Mouse (Mus musculus) embryonic stem cell, embryonic (primary cell): Measurements from ENCODE around the gene Dnah6.

Source experiments
- CTCF ChIA-PET, 4 experiments: fragments of 300-600 bp in 2 of 4; fragments of 350-600 bp in 2 of 4; sonication (Branson Sonifier 250); formaldehyde crosslinking; loops; one replicate each; lab custom pipeline; 2022; ENCODE audit warnings: inconsistent platforms in 2 of 4; lab: Charles Lee
- POLR2A ChIA-PET, 4 experiments: fragments of 300-600 bp in 2 of 4; fragments of 350-600 bp in 2 of 4; sonication (Branson Sonifier 250); formaldehyde crosslinking; loops; one replicate each; lab custom pipeline; 2022; ENCODE audit warnings: antibody characterized with exemption in 4 of 4, inconsistent platforms in 1 of 4; lab: Charles Lee

Dnah6 gene

GRCm38 (mm10) chr6:73235650-73236049 lies 14.2 kb upstream of the Dnah6 start:
- ChIA-PET CTCF (interaction anchor here in 1 of 4 experiments (1.2 kb wide), 1 partner anchor 12 kb away, joined by 4 read pairs; no protein-coding TSS in a partner anchor), POLR2A (interaction anchor here in 1 of 4 experiments (0.7 kb wide), 2 partner anchors 190 to 436 kb away, joined by 3 to 4 read pairs; no protein-coding TSS in a partner anchor)

DNA sequence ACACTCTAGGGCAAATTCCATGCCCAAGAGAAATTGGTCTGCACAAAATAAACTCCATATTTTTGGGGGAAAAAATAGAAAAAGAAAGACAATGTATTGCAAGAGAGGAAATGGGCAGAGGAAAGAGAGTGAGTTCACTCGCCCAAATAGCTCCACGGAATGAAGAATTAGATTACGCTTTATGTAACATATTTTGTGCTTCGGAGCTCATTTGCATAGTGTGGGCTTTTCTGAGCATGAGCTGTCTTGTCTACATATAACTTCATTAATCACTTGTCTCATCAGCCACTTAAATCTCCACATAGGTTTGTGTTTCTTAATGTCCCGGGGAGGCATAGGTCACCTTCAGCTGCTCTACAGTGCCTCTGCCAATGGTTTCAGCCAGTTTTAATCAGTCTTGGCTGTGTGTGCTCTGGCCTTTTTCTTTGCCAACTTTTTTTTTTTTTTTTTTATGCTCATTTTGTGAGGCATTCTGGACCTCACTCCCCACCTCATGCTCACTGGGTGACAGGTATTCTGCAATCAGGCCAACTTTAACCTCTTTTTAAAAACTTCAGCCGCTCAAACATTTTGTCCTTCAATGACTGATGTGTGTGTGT lies 12.9 kb upstream of the Dnah6 start:
- ChIA-PET POLR2A (interaction anchor here in 3 of 4 experiments (0.6 to 2.1 kb wide), 3 partner anchors 14 to 649 kb away, joined by 3 to 18 read pairs (median 4); partner anchors contain the start of gene Suclg1 (in 1 of the 3)), CTCF (interaction anchor here in 2 of 4 experiments (0.7 to 1.5 kb wide), 3 partner anchors 12 to 142 kb away, joined by 3 read pairs; partner anchors contain the start of gene Dnah6 (in 1 of the 2))

DNA sequence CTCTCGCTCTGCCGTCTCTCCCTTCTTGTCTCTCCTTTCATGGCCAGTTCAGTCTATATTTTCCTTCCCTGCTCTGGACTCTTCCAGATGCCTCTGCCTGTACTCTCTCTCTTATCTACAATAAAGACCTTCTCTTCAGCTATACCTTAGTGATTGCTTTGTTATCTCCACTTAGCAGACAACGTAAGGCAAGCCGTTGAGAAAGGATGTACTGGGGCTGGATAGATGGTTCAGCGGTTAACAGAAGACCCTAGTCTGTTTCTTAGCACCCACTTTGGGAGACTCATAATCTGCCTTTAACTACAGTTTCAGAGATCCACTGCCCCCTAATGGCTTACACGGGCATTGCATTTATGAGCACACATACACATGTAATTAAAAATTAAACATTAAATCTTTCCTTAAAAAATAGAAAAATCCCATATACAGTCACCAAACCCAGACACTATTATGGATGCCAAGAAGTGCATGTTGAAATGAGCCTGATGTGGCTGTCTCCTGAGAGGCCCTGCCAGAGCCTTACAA lies 11.8 kb upstream of the Dnah6 start:
- CTCF ChIA-PET: interaction anchor here (0.6 to 2.2 kb wide), 13 partner anchors 8 to 698 kb away, joined by 3 to 14 read pairs (median 3); partner anchors contain the start of genes Dnah6 (in 1 of the 4) and Tmsb10 (in 1 of the 4)
- POLR2A ChIA-PET: interaction anchor here in 3 of 4 experiments (0.6 to 3.0 kb wide), 13 partner anchors 12 to 339 kb away, joined by 3 to 18 read pairs (median 3); partner anchors contain the start of genes Tmsb10 (in 2 of the 3), Dnah6 (in 1 of the 3) and Suclg1 (in 1 of the 3)

DNA sequence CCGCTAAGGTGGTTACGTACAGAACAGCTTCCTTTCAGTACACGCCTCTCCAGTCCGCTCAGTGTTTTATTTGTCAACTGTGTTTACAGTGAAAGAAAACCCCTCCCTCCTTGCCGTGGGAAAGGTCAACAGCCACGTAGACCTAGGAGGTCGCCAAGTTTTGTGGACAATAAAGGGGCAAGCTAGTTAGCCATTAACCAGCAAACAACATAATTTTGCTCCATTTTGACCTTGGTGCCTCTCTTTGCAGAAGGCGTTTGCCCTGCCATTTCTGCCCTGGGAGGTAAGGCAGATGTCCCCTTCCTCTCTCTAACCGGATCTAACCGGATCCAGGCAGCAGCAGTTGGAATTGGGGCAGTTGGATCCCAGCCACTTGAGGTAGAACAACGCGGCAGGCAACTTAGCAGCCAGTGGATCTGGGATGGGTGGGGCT lies 10.7 kb upstream of the Dnah6 start:
- CTCF ChIA-PET: interaction anchor here in 2 of 4 experiments (0.7 to 2.2 kb wide), 4 partner anchors 10 to 697 kb away, joined by 3 to 14 read pairs (median 4); partner anchors contain the start of gene Dnah6 (in 1 of the 2)

DNA sequence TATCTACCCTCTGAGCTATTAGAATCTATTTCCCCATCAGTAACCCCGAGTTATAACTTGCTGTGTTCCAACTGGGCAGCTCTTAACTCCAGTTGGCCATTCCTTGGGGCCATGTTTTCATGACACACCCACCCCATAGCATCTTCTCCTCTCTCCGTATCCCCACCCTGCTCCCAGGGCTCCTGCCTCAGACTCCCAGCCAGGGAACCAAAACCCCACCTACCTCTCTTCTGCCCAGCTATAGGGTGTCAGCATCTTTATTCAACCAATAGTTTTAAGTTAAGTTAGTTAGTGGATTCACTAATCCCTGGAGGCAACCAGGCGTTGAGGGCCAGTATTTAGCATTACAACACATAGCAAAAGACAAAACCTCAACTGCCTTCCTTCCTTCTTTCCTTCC lies 7.4 kb upstream of the Dnah6 start:
- CTCF ChIA-PET: interaction anchor here in 2 of 4 experiments (0.6 to 0.7 kb wide), 2 partner anchors 518 to 565 kb away, joined by 3 to 4 read pairs; no protein-coding TSS in a partner anchor
- POLR2A ChIA-PET: interaction anchor here in 1 of 4 experiments (1.0 to 1.1 kb wide), 2 partner anchors 272 to 327 kb away, joined by 4 read pairs; no protein-coding TSS in a partner anchor

More for the DNA sequence above, 10.7 kb upstream of the Dnah6 start:
- POLR2A ChIA-PET: interaction anchor here in 2 of 4 experiments (0.5 to 3.0 kb wide), 18 partner anchors 10 to 376 kb away, joined by 3 to 18 read pairs (median 3); partner anchors contain the start of genes Tmsb10 (in 2 of the 2), Dnah6 (in 1 of the 2) and Suclg1 (in 1 of the 2)

DNA sequence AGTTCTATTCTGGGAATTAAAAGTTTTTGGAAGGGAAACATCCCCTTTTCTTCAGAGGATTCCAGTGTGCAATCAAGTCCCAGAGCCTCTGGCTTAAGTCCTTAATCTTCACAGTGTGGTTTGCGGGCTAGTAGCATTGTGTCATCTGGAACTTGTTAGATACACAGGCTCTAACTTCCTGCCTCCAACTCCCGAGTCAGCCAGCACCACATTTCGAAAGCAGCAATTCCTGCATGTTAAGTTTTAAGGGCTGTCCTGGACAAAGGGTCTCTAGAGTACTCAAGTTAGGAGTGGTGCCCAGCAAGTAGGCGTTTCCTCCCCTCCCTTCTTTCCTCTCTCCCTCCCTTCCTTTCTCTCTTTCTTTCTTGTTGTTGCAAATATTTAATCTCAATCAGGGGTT lies 7.0 kb upstream of the Dnah6 start:
- ChIA-PET CTCF (interaction anchor here in 2 of 4 experiments (0.6 to 0.7 kb wide), 2 partner anchors 518 to 564 kb away, joined by 3 to 4 read pairs; no protein-coding TSS in a partner anchor), POLR2A (interaction anchor here in 1 of 4 experiments (1.0 to 1.1 kb wide), 2 partner anchors 271 to 327 kb away, joined by 4 read pairs; no protein-coding TSS in a partner anchor)

DNA sequence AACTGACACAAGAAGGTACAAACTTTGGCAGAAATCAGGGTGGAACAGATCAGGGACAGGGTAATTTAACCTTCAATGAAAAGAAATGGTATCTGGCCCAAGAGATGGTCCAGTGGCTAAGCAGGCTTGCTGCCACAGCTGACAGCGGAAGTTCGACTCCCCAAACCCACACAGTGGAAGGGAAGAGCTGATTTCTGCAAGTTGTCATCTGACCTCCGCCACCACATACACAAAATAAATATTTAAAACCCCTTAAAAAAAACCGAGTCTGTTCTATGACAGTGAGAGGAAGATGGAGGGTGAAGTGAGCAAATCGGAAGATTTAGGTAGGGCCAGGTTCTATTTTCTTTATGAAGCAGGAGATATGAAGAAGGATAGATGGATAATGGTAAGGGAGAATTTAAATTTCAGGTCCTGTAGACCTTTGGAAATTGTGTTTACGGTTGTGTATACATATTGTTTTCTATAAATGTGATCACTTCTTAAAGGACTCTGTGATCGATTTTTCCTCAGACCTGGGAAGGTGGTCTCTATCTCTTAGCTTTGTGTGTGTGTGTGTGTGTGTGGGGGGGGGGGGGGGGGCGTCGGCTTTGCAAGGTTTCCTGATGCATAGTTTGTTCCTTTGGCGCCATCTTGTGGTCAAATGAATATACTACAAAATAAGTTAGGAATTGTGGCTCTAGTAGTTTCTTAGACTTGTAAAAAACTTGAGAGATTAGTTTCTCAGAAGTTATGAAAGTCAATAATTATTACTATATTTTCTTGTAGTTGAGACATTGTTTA lies 6.1 kb upstream of the Dnah6 start:
- CTCF ChIA-PET: interaction anchor here in 1 of 4 experiments (0.6 kb wide), 1 partner anchor 34 kb away, joined by 4 read pairs; no protein-coding TSS in a partner anchor
- POLR2A ChIA-PET: no interaction called here

DNA sequence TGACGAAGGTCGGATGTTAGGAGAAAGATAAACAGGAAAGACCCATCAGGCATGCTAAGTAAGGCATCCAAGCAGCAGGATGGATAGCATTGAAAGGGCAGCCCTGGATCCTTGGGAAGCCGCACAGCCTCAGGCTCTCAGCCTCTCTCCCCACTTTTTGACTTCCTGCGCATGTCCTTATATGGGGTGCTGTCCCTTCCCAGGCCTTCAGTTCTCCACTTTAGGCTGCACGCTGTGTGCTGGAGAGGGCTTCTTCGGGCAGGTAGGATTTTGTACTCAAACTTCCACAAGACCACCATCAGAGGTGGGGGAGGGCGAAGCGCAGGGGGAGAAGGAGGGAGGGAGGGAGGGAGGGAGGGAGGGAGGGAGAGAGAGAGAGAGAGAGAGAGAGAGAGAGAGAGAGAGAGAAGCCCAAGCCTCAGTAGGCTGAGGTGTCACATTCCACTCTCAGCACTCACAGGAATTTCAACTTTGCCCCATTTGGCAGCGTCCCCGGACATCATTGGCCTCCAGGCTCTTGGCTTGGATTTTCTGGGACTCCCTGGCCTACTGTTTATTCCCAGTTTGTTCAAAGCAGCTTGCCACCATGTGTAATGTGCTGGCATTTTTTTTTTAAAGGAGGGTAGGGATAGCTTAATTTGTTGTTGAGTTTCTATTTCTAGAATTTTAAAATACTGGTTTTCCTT lies 1.5 kb upstream of the Dnah6 start:
- POLR2A ChIA-PET: interaction anchor here in 1 of 4 experiments (0.9 to 1.4 kb wide), 2 partner anchors 26 to 266 kb away, joined by 4 to 8 read pairs; no protein-coding TSS in a partner anchor
- CTCF ChIA-PET: interaction anchor here in 3 of 4 experiments (0.6 to 1.9 kb wide), 4 partner anchors 9 to 111 kb away, joined by 3 to 14 read pairs (median 6); no protein-coding TSS in a partner anchor

- CTCF ChIA-PET: interaction anchor here in 2 of 4 experiments (0.6 to 1.9 kb wide), 6 partner anchors 10 to 687 kb away, joined by 3 to 14 read pairs (median 4); no protein-coding TSS in a partner anchor
Measured at GRCm38 (mm10) chr6:73221958-73222735, 696 bp upstream of the Dnah6 start.

DNA sequence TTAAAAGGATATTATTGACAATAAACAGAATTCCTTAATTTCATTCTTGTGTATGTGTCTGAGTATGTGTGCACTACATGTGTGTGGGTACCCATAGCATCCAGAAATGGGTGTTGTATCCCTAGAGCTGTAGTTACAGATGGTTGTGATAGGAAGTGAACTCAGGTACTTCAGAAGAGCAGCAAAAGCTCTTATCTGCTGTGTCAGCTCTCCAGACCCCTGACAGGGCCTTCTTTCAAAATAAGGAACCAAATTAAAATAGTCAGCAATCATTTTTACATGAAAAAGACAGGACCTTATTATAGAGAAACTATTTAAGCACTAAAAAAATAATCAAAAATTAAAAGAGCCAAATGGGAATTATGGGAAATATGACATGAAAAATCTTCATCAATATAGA lies 9.8 kb downstream of the Dnah6 start:
- ChIA-PET POLR2A (interaction anchor here in 1 of 4 experiments (1.0 to 2.4 kb wide), 2 partner anchors 9 to 17 kb away, joined by 3 to 8 read pairs; partner anchors contain the start of gene Dnah6), CTCF (no interaction called here)

More at GRCm38 (mm10) chr6:73221958-73222735, 696 bp upstream of the Dnah6 start:
- POLR2A ChIA-PET: interaction anchor here in 3 of 4 experiments (1.1 to 2.5 kb wide), 9 partner anchors 9 to 321 kb away, joined by 3 to 12 read pairs (median 6); partner anchors contain the start of gene Tmsb10 (in 1 of the 3)

- CTCF ChIA-PET: no interaction called here
Measured at GRCm38 (mm10) chr6:73211036-73211435, 10.4 kb downstream of the Dnah6 start.

GRCm38 (mm10) chr6:73210445-73210972 lies 10.9 kb downstream of the Dnah6 start:
- POLR2A ChIA-PET: interaction anchor here in 2 of 4 experiments (0.8 to 2.4 kb wide), 4 partner anchors 10 to 428 kb away, joined by 3 to 8 read pairs (median 5); partner anchors contain the start of gene Dnah6 (in 1 of the 2)
- CTCF ChIA-PET: interaction anchor here in 1 of 4 experiments (0.6 kb wide), 1 partner anchor 91 kb away, joined by 3 read pairs; no protein-coding TSS in a partner anchor

More at GRCm38 (mm10) chr6:73211036-73211435, 10.4 kb downstream of the Dnah6 start:
- POLR2A ChIA-PET: interaction anchor here in 2 of 4 experiments (0.8 to 2.4 kb wide), 3 partner anchors 9 to 429 kb away, joined by 3 to 8 read pairs (median 7); partner anchors contain the start of gene Dnah6 (in 1 of the 2)

GRCm38 (mm10) chr6:73209598-73209997 lies 11.9 kb downstream of the Dnah6 start:
- ChIA-PET CTCF (no interaction called here), POLR2A (interaction anchor here in 2 of 4 experiments (0.7 to 0.8 kb wide), 2 partner anchors 23 to 365 kb away, joined by 3 read pairs; no protein-coding TSS in a partner anchor)

DNA sequence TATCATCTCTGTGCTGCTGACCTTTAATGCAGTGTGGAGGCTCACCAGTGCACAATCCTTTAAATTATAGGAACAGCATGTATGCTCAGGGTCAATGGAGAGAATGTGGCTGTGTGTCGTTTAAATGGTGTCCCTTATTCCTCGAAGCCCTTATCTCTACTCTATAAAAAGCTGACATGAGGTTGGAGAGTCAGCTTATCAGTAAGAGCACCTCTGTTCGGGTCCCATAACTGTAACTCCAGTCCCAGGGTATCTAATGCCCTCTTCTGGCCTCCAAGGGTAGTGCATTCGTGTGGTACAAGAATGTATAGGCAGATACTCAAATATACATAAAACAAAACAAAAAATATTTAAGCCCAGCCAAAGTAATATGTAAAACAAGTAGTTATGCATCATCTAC lies 16.5 kb downstream of the Dnah6 start:
- ChIA-PET CTCF (interaction anchor here in 2 of 4 experiments (0.8 to 1.5 kb wide), 7 partner anchors 11 to 266 kb away, joined by 3 to 6 read pairs (median 4); no protein-coding TSS in a partner anchor), POLR2A (interaction anchor here in 1 of 4 experiments (0.6 kb wide), 1 partner anchor 57 kb away, joined by 3 read pairs; no protein-coding TSS in a partner anchor)

- CTCF ChIA-PET: interaction anchor here in 1 of 4 experiments (1.1 to 1.5 kb wide), 4 partner anchors 29 to 263 kb away, joined by 3 to 6 read pairs (median 4); no protein-coding TSS in a partner anchor
- POLR2A ChIA-PET: interaction anchor here in 1 of 4 experiments (0.6 kb wide), 1 partner anchor 13 kb away, joined by 5 read pairs; no protein-coding TSS in a partner anchor
Measured at GRCm38 (mm10) chr6:73203724-73204123, 17.7 kb downstream of the Dnah6 start.
